Mouse (Mus musculus) adrenal gland (tissue): ENCODE measurements around the gene Ctcfl.

Source experiments
- intact Hi-C: fragments of 180-260 bp; cut with DNase I; formaldehyde crosslinking; loops from one replicate; pipeline ENCODE4 v1.15.1; 2025

The Ctcfl gene

DNA sequence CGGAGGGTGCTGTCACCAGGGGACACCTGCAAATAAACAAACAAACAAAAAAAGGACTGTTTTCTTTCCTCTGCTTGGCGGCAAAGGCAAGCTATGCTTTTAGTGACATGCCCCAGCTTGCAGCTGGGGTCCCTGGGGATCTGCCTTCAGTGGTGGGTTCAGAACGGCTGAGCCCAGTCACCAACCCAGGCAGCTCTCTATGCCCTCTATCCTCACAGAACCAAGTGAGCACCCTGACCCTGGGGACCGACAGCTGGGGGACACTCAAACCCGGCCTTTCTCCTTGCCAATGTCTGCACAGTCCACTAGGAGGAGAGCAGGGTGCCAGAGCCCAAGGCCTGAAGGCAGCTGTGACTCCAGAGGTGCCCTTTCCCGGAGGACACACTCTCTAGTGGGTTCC lies 69.5 kb downstream of the Ctcfl start:
- intact Hi-C loops, result no loop called here

DNA sequence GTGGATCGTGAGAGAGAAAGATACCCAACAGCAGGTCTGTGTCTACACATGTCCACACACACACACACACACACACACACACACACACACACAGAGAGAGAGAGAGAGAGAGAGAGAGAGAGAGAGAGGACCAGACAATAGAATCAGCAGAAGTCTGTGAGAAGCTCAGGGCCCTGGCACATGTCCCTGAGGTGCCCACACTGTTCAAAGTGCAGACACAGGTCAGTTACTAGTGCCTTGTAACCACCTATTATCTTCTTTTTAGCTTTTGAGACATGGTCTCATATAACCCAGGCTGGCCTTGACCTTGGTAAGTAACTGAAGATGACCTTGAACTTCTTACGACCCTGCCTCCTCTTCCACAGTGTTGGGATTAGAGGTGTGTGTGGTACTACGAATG lies 70.1 kb downstream of the Ctcfl start:
- intact Hi-C loops, result no loop called here

DNA sequence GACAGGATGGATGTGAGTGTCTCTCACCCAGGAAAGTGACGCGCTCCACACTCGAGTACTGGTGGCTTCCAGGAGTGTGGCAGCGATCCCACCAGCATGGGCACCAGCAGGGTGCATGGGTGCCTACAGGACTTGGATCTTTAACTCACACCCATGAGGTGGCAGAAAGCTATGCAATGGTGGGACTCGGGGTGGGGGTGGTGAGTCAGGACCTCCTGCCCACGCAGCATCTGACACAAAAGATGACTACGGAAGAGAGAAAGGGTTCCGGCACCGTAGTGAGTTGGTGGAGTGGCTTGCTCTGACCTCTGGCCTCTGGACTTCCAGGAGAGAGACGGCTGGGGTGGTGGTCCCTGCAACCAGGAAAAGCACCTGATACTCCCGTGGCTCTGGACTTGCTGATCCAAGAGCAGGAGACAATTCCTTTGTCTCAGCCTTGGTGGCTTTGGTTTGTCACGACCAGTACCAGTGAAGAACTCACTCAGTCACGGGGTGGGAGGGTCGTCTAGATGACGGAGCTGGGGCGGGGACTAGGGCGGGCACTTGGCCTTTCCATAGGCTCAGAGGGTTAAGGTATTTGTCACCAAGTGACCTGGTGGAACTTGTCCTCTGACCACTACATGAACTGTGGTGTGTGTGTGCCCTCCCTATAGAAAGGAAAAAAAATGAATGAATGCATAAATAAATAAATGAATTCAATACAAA lies 71.1 kb downstream of the Ctcfl start:
- intact Hi-C loops, result no loop called here

DNA sequence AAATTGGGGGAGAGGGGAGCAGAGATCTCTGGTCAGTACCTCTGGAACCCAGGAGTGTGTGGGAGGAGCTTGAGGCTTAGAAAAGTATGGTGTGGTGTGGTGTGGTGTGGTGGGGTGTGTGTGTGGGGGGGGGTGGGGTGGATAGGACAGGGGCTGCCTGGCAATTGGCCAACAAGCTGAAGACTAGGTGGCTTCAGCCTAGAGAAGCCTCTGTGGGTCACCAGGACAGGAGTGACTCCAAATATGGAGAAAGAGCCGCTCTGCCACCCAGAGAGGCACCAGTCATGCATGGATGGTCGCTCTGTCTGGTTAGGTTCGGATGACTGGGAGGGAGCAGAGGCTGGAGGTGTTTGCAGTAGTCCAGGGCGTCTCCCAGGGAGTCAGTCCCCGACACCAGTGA lies 71.9 kb downstream of the Ctcfl start:
- intact Hi-C loops, result no loop called here

DNA sequence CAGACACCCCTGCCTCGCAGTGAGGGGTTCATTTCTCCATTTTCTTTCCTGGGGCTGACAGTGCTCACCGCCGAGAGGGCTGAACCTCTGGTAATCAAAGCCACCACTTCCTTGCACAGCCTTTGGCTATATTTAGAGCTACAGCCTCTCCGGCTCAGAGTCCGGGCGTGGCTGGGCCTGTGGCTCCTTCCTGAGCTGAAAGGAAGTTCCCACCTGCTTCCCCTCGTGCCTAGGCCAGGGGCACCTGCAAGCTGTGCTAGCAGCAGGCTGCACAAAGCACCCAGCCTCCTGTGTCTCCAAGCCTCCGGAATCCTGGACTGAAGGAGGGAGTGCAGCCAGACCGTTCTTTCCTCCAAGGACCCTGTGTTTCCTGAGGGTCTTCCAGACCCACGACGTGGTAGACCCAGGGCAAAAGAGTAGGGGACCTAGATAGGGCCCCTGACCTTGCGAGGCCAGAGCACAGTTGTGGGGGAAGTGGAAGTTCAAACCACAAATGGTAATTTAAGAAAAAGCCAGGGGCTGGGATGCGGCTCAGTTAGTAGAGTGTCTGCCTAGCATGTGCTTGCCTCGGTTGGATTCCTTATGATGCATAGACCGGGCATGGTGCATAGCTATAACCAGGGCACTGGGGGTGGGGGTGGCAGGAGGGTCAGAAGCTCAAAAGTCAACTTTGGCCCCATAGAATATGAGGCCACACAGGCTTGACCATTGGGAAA lies 72.6 kb downstream of the Ctcfl start:
- intact Hi-C loops, result no loop called here

DNA sequence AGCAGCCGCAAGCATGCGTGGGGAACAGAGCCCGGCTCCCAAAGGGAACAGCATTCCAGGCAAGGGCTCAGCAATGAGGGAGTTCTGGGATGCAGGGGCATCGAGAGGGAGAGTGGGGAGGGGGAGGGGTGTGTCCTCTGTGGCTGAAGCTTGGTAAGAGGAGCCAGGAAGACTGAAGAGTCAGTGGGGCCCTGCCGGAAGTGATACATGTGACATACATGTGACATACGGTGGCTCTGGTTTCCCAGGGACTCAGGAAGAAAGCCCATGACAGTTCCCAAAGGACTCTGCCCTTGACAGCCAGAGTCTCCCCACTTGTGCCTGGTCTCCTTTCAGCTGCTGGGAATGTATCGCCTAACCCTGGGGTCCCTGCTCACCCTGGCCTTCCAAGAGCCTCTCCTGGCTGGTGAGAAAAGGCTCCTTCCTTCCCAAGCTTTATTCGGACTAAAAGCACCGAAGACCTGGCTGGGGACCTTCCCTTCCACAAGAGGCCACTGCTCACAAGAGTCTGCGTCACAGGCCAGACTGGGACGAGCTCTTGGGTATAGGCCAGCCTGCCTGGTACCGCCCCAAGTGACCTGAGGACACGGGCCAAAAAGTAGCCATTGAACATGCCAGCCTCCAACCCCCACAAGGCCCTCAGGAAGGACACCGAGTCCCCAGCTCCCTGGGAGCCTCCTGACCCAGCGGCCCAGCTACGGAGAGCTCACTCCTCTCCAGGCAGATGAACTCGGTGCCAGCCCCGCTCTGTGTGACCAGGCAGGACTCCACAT lies 74.9 kb downstream of the Ctcfl start:
- intact Hi-C loops, result no loop called here
